Mouse (Mus musculus): ENCODE data around the gene Dync1i1.

DNA sequence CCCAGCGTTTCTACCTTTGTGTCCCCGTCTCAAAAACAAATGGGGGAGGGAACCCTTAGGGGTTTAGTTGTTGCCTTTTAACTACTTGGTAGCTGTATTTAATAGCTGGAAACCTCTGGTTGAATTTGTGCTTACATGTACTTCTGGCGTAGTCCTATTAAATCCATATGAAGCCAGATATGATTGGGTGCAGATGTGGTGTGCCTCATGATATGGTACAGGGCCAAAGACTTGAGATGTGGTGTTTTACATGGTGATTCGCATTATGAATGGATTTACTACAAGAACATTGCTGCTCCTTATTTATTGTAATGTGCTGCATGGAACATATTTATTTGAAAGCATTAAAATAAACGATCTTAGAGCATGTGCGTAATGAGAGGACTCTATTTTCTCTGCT is 302.2 kb downstream of the Dync1i1 start:
- TF ChIP-seq POLR2A (IDR thresholded peaks at IDR 0.05; ENCODE audit: borderline replicate concordance, extremely low read depth, low read depth, low read length): no peak
- TF ChIP-seq CTCF (IDR thresholded peaks at IDR 0.05; ENCODE audit: insufficient read depth, low read length): no peak

Data from lung, adult 2 months (tissue).